Mouse (Mus musculus) myocyte (in vitro differentiated cells): Measurements from ENCODE around the gene Notch2.
A peak's percentile ranks its signal among the peaks of the same experiment; 100 is the strongest.

Source experiments
- E2F4 ChIP-seq: IDR thresholded peaks from one replicate; pipeline ENCODE4 v1.6.1; 2011; ENCODE audit warnings: mild to moderate bottlenecking, control low read depth, moderate library complexity; ENCODE audit not compliant: insufficient read depth
- MAX ChIP-seq: IDR thresholded peaks from one replicate; pipeline ENCODE4 v1.6.1; 2011; ENCODE audit warnings: low read depth, mild to moderate bottlenecking, control low read depth
- MYOD1 ChIP-seq, 3 experiments: IDR thresholded peaks; one replicate each; pipeline ENCODE4 v1.6.1; 2011; ENCODE audit warnings: control low read depth in 2 of 3, low read depth in 2 of 3, mild to moderate bottlenecking in 2 of 3, moderate library complexity in 1 of 3; ENCODE audit not compliant: insufficient read length in 2 of 3, control insufficient read depth in 1 of 3
- MYOG ChIP-seq, 3 experiments: IDR thresholded peaks; one replicate each; pipeline ENCODE4 v1.6.1; 2011; ENCODE audit warnings: control low read depth in 2 of 3, low read depth in 2 of 3, mild to moderate bottlenecking in 2 of 3; ENCODE audit not compliant: insufficient read length in 2 of 3, control insufficient read depth in 1 of 3, insufficient read depth in 1 of 3
- POLR2A ChIP-seq: IDR thresholded peaks from one replicate; pipeline ENCODE4 v1.6.1; 2011; ENCODE audit warnings: low read depth, mild to moderate bottlenecking, control low read depth, moderate library complexity; ENCODE audit not compliant: insufficient read length
- POLR2AphosphoS2 ChIP-seq: IDR thresholded peaks from one replicate; pipeline ENCODE4 v1.6.1; 2011; ENCODE audit warnings: low read depth, control low read depth; ENCODE audit not compliant: insufficient read length
- SRF ChIP-seq: IDR thresholded peaks from one replicate; pipeline ENCODE4 v1.6.1; 2011; ENCODE audit warnings: low read depth; ENCODE audit not compliant: control insufficient read depth, insufficient read length
- TCF12 ChIP-seq: IDR thresholded peaks from one replicate; pipeline ENCODE4 v1.6.1; 2011; ENCODE audit warnings: mild to moderate bottlenecking, control low read depth; ENCODE audit not compliant: poor library complexity, insufficient read depth, severe bottlenecking
- TCF3 ChIP-seq: IDR thresholded peaks from one replicate; pipeline ENCODE4 v1.6.1; 2011; ENCODE audit warnings: low read depth, control low read depth; ENCODE audit not compliant: insufficient read length
- USF1 ChIP-seq: IDR thresholded peaks from one replicate; pipeline ENCODE4 v1.6.1; 2011; ENCODE audit warnings: low read depth, mild to moderate bottlenecking, control low read depth, moderate library complexity

DNA sequence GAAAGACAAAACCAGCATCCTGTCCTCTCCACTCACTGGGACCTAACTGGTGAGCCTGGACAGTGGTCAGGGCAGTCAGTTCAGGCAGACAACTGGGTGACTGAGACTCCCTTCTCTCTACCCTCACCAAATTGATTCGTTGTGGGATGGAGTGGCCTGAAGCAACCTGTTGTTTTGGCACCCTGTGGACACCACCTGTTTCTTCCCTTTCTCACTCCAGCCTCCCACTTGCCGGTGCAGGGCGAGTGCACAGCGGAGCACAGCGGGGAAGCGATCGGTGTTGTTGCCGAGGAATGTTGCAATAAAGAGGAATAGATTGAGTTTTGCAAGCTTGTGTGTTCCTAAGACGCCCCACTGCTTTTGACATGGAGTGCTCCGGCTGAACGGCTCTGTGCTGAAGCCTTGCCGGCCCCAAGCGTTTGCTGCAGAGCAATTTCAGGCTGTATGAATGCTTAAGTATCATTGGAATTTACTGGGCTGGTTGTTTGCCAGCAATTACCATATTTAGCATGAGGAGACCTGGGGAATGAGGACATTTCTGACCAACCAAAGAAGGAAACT is 11.0 kb downstream of the Notch2 start:
- TF ChIP-seq POLR2A = no peak
- no peak for TF ChIP-seq E2F4
- peak in 2 of 3 experiments; percentile 84 to 91 for TF ChIP-seq MYOD1 (IDR thresholded peaks at IDR 0.05; ENCODE audit: control insufficient read depth in 1 of 3, insufficient read length in 2 of 3, low read depth in 2 of 3)
- no peak for TF ChIP-seq MAX
- TF ChIP-seq MYOG (IDR thresholded peaks at IDR 0.05; ENCODE audit: control insufficient read depth in 1 of 3, insufficient read depth in 1 of 3, insufficient read length in 2 of 3, low read depth in 2 of 3) = peak in 2 of 3 experiments; percentile 49 to 86
- peak; percentile 39 for TF ChIP-seq TCF3
- peak; percentile 21 for TF ChIP-seq TCF12
- no peak for TF ChIP-seq POLR2AphosphoS2
- no peak for TF ChIP-seq USF1
- peak; percentile 95 for TF ChIP-seq SRF
